Mouse (Mus musculus) hindbrain, embryonic 12.5 days (tissue): ENCODE data around the gene Lcn12. TPM values are rescaled to one million over a fixed set of nuclear protein-coding genes. Genes with fewer than 3 reads are reported as not detected.

ENCODE experiments used
- ATAC-seq: fragments of 200-750 bp; cut with Nextera tagmentation; 2 replicates; pipeline ENCODE4 v1.8.0; 2017; ENCODE audit warnings: moderate TSS enrichment; ENCODE audit not compliant: low FRiP score
- H3K27ac ChIP-seq: fragments of 300-500 bp; sonication (generic); 2 replicates; pipeline ENCODE4 v1.5.1; 2016; ENCODE audit warnings: mild to moderate bottlenecking
- H3K27me3 ChIP-seq: fragments of 300-500 bp; sonication (generic); 2 replicates; pipeline ENCODE4 v1.6.1; 2016; ENCODE audit warnings: mild to moderate bottlenecking
- H3K36me3 ChIP-seq: fragments of 300-500 bp; sonication (generic); 2 replicates; pipeline ENCODE4 v1.6.1; 2016; ENCODE audit warnings: mild to moderate bottlenecking
- H3K4me1 ChIP-seq: fragments of 300-500 bp; sonication (generic); 2 replicates; pipeline ENCODE4 v1.6.1; 2016
- H3K4me2 ChIP-seq: fragments of 300-500 bp; sonication (generic); replicated peaks from 2 replicates; pipeline ENCODE4 v1.6.1; 2016; ENCODE audit warnings: mild to moderate bottlenecking
- H3K4me3 ChIP-seq: fragments of 300-500 bp; sonication (generic); 2 replicates; pipeline ENCODE4 v1.5.1; 2016; ENCODE audit warnings: mild to moderate bottlenecking
- H3K9ac ChIP-seq: fragments of 300-500 bp; sonication (generic); 2 replicates; pipeline ENCODE4 v1.6.1; 2016; ENCODE audit warnings: mild to moderate bottlenecking, moderate library complexity
- H3K9me3 ChIP-seq: fragments of 300-500 bp; sonication (generic); replicated peaks from 2 replicates; pipeline ENCODE4 v1.6.1; 2016; ENCODE audit warnings: mild to moderate bottlenecking
- WGBS: fragments of 180-500 bp; shearing (Covaris S2); methylation state at CpG from one replicate; pipeline ENCODE4 v1.1.7; 2016; 5-methylcytosine and 5-hydroxymethylcytosine counted together
- polyA plus RNA-seq: library from polyadenylated mRNA; unstranded; fragments of >200 nt; fragmentation: Nextera tagmentation; extraction: Ambion mirVana; gene quantifications from 2 replicates; pipeline ENCODE4 v1.2.1, GENCODE M21; 2016

The Lcn12 gene
- not detected in 2 replicates for polyA plus RNA-seq

GRCm38 (mm10) chr2:25493476-25493961 lies at the start of gene Lcn12:
Gene Lcn12 (minus strand): TSS chr2:25493911.
- no peak for ATAC-seq
- Histone ChIP-seq H3K36me3 (no peaks in the 10 kb centered on the region), H3K4me1 (no peaks in the 10 kb centered on the region), H3K4me3 (no peak within 1 kb of the TSS), H3K27ac (no peak within 1 kb of the TSS), H3K9ac (no peak within 1 kb of the TSS), H3K9me3 (no peaks in the 10 kb centered on the region), H3K4me2 (no peak within 1 kb of the TSS), H3K27me3 (no peaks in the 10 kb centered on the region)
- 86% methylated on average over 5 of the region's 5 CpGs for WGBS

GRCm38 (mm10) chr2:25541644-25542367 lies 48.1 kb upstream of the Lcn12 start:
- no peak overlapping the region for H3K27ac ChIP-seq
- peaks cover 17% of the 10 kb centered on the region for H3K4me1 ChIP-seq
- H3K9ac ChIP-seq: no peak overlapping the region
- no peak for ATAC-seq
- H3K27me3 ChIP-seq: no peaks in the 10 kb centered on the region
- H3K4me2 ChIP-seq: no peak overlapping the region
- peaks cover 9% of the 10 kb centered on the region for H3K36me3 ChIP-seq
- 88% methylated on average over 10 of the region's 10 CpGs for WGBS
- no peak overlapping the region for H3K4me3 ChIP-seq
- H3K9me3 ChIP-seq: no peaks in the 10 kb centered on the region

GRCm38 (mm10) chr2:25540541-25540948 lies 46.8 kb upstream of the Lcn12 start:
- WGBS: 91% methylated on average over 4 of the region's 4 CpGs
- no peak overlapping the region for H3K9ac ChIP-seq
- no peaks in the 10 kb centered on the region for H3K9me3 ChIP-seq
- H3K27ac ChIP-seq: no peak overlapping the region
- H3K4me2 ChIP-seq: no peak overlapping the region
- H3K27me3 ChIP-seq: no peaks in the 10 kb centered on the region
- H3K4me3 ChIP-seq: no peak overlapping the region
- H3K4me1 ChIP-seq: peaks cover 10% of the 10 kb centered on the region
- peaks cover 19% of the 10 kb centered on the region for H3K36me3 ChIP-seq
- no peak for ATAC-seq

GRCm38 (mm10) chr2:25536531-25536930 lies 42.8 kb upstream of the Lcn12 start:
- no peak overlapping the region for H3K27ac ChIP-seq
- H3K9ac ChIP-seq: no peak overlapping the region
- no peak overlapping the region for H3K4me3 ChIP-seq
- H3K9me3 ChIP-seq: no peaks in the 10 kb centered on the region
- H3K4me2 ChIP-seq: no peak overlapping the region
- H3K36me3 ChIP-seq: peaks cover 33% of the 10 kb centered on the region
- H3K27me3 ChIP-seq: no peaks in the 10 kb centered on the region
- 0 out of 2 replicates have a peak, but pooled peaks cover under 1% of the 10 kb centered on the region for H3K4me1 ChIP-seq
- WGBS: 93% methylated on average over 8 of the region's 8 CpGs
- no peak for ATAC-seq

GRCm38 (mm10) chr2:25534866-25535182 lies 41.1 kb upstream of the Lcn12 start:
- H3K36me3 ChIP-seq: peaks cover 40% of the 10 kb centered on the region
- H3K27ac ChIP-seq: no peak overlapping the region
- no peaks in the 10 kb centered on the region for H3K27me3 ChIP-seq
- H3K4me1 ChIP-seq: no peaks in the 10 kb centered on the region
- H3K4me2 ChIP-seq: no peak overlapping the region
- no peaks in the 10 kb centered on the region for H3K9me3 ChIP-seq
- H3K9ac ChIP-seq: no peak overlapping the region
- no peak for ATAC-seq
- 93% methylated on average over 2 of the region's 2 CpGs for WGBS
- no peak overlapping the region for H3K4me3 ChIP-seq

GRCm38 (mm10) chr2:25534178-25534865 lies 40.6 kb upstream of the Lcn12 start:
- 90% methylated on average over 3 of the region's 3 CpGs for WGBS
- no peak overlapping the region for H3K4me2 ChIP-seq
- no peak for ATAC-seq
- H3K9ac ChIP-seq: no peak overlapping the region
- H3K36me3 ChIP-seq: peaks cover 45% of the 10 kb centered on the region
- no peaks in the 10 kb centered on the region for H3K9me3 ChIP-seq
- H3K27me3 ChIP-seq: no peaks in the 10 kb centered on the region
- H3K27ac ChIP-seq: no peak overlapping the region
- no peaks in the 10 kb centered on the region for H3K4me1 ChIP-seq
- H3K4me3 ChIP-seq: no peak overlapping the region

- no peak overlapping the region for H3K9ac ChIP-seq
- 87% methylated on average over 2 of the region's 2 CpGs for WGBS
- H3K4me2 ChIP-seq: no peak overlapping the region
- H3K27me3 ChIP-seq: no peaks in the 10 kb centered on the region
- H3K4me3 ChIP-seq: no peak overlapping the region
- ATAC-seq: no peak
- peaks cover 50% of the 10 kb centered on the region for H3K36me3 ChIP-seq
- H3K4me1 ChIP-seq: no peaks in the 10 kb centered on the region
- no peak overlapping the region for H3K27ac ChIP-seq
- H3K9me3 ChIP-seq: no peaks in the 10 kb centered on the region
These were observed 40.0 kb upstream of the Lcn12 start for GRCm38 (mm10) chr2:25533707-25534106.

GRCm38 (mm10) chr2:25526510-25527302 lies 33.0 kb upstream of the Lcn12 start:
- H3K9ac ChIP-seq: no peak overlapping the region
- H3K27ac ChIP-seq: no peak overlapping the region
- no peak overlapping the region for H3K4me3 ChIP-seq
- no peaks in the 10 kb centered on the region for H3K9me3 ChIP-seq
- no peak overlapping the region for H3K4me2 ChIP-seq
- no peaks in the 10 kb centered on the region for H3K27me3 ChIP-seq
- peaks cover 85% of the 10 kb centered on the region for H3K36me3 ChIP-seq
- no peaks in the 10 kb centered on the region for H3K4me1 ChIP-seq
- 88% methylated on average over 9 of the region's 9 CpGs for WGBS
- ATAC-seq: no peak

GRCm38 (mm10) chr2:25509912-25510311 lies 16.2 kb upstream of the Lcn12 start:
- Histone ChIP-seq H3K27me3 (no peaks in the 10 kb centered on the region; the same call in 1 of the 2 replicates), H3K4me3 (no peak overlapping the region), H3K9me3 (no peaks in the 10 kb centered on the region), H3K4me1 (no peaks in the 10 kb centered on the region), H3K9ac (no peak overlapping the region), H3K27ac (no peak overlapping the region), H3K4me2 (no peak overlapping the region), H3K36me3 (peaks cover 15% of the 10 kb centered on the region)
- WGBS: 64% methylated on average over 3 of the region's 3 CpGs
- ATAC-seq: no peak

GRCm38 (mm10) chr2:25506964-25507363 lies 13.3 kb upstream of the Lcn12 start:
- H3K27me3 ChIP-seq: no peaks in the 10 kb centered on the region; the same call in 1 of the 2 replicates
- H3K9me3 ChIP-seq: no peaks in the 10 kb centered on the region
- H3K9ac ChIP-seq: no peak overlapping the region
- ATAC-seq: no peak
- no peak overlapping the region for H3K27ac ChIP-seq
- H3K36me3 ChIP-seq: peaks cover 40% of the 10 kb centered on the region
- H3K4me3 ChIP-seq: no peak overlapping the region
- peaks cover 5% of the 10 kb centered on the region for H3K4me1 ChIP-seq
- 42% methylated on average over 5 of the region's 5 CpGs for WGBS
- H3K4me2 ChIP-seq: no peak overlapping the region

GRCm38 (mm10) chr2:25505860-25506259 lies 12.1 kb upstream of the Lcn12 start:
- 93% methylated on average over 4 of the region's 4 CpGs for WGBS
- no peak overlapping the region for H3K27ac ChIP-seq
- H3K9me3 ChIP-seq: no peaks in the 10 kb centered on the region
- H3K27me3 ChIP-seq: no peaks in the 10 kb centered on the region
- H3K4me2 ChIP-seq: no peak overlapping the region
- H3K4me3 ChIP-seq: no peak overlapping the region
- H3K4me1 ChIP-seq: peaks cover 13% of the 10 kb centered on the region
- H3K36me3 ChIP-seq: peaks cover 40% of the 10 kb centered on the region
- no peak overlapping the region for H3K9ac ChIP-seq
- ATAC-seq: no peak

GRCm38 (mm10) chr2:25505000-25505399 lies 11.3 kb upstream of the Lcn12 start:
- Histone ChIP-seq H3K4me1 (peaks cover 16% of the 10 kb centered on the region), H3K27ac (no peak overlapping the region), H3K9me3 (no peaks in the 10 kb centered on the region), H3K9ac (no peak overlapping the region), H3K4me3 (no peak overlapping the region), H3K4me2 (no peak overlapping the region), H3K27me3 (no peaks in the 10 kb centered on the region), H3K36me3 (peaks cover 40% of the 10 kb centered on the region)
- 83% methylated on average over 1 of the region's 1 CpGs for WGBS
- ATAC-seq: no peak
